Mouse (Mus musculus) adrenal gland, adult 8-10 months (tissue): ENCODE measurements around the gene Ccdc89. TPM values are rescaled to one million over a fixed set of nuclear protein-coding genes. Genes with fewer than 3 reads are reported as not detected.
A peak's percentile ranks its signal among the peaks of the same experiment; 100 is the strongest.

Source experiments
- DNase-seq: peaks from one replicate; pipeline ENCODE4 v3.0.0; 2022
- total RNA-seq, 4 experiments: library from RNA; stranded (reverse); gene quantifications; 2 replicates each; pipeline ENCODE4 v1.2.4; 2022

Gene Ccdc89
- total RNA-seq, 4 experiments from 2014 or later, result 0.35 to 1.1 (median 0.52) TPM

DNA sequence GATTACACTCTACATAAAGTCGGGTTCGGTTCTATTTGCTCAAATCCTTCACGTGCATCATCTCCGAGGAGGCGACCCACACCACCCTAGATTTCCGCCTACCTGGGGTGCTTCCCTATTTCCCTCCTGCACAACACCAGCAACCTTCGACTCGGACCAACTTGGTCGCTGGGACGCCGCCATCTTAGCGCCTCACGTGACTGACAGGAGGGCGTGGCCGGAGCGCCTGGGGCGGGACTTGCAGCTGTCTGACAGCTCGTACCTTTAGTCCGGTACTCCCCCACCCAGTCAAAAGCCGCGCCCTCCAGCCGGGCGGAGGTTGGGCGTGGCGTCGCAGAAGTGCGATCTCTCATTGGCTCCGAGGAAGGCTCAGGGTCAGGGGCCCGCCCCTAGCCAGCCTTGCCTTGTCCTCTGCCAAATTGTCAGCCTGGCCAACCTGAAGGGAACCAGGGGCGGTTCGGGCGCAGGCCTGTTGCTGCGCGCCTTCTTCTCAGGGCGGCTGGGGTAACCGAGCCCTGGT lies 49.5 kb downstream of the Ccdc89 start, which contains the start of gene Tmem126b:
Gene Tmem126b (minus strand): TSS at position 209 of the 520 bp plus-strand sequence.
- peak; percentile 99 for DNase-seq

DNA sequence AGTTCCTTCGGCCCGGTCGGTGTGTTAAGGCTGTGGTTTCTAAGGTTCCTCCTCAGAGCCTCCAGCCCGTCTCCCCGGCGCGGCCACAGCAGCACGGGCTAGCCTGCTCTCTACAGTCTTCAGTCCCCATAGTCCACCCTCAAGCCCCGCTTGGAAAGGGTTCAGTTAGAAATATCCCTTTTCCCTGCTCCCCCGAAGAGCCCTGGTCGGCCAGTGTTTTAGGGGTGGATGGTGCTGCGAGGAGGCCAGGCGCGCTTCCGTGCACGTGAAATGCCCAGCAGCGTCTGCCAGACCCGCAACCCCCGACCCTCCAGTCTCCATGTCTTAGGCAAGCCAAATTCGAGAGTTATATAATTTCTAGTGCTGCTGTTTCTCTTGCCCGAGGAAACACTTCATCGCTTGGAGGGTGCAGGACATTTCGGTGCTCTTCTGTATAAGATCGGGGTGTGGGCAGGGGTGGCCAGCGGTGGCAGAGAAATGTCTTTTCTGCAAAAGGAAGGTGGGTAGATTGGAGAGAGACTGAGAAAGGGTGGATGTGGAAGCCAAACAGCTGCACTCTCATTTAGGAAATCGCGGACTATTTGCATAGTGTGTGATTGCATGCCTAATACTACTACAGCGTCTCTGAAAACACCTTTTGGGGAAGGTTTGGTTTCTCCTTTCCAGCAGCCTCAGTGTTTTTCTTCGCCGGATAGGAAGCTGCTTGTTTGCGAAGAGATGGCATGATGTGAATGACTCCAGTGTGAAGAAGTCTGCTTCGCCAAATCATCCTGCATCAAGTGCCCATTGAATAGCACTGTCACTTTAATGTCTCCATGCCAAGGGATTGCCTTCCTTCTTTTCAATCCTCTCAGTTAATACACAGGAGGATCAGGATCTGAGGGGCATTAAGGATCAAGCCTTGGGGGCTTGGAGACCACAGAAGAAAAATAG lies 50.2 kb downstream of the Ccdc89 start, which contains the start of gene Dlg2:
Gene Dlg2 (plus strand): TSS at position 360 of the 933 bp plus-strand sequence.
- DNase-seq, result peak; percentile 26

Other genes starting within 250 kb of the Ccdc89 start
- not detected for gene Ccdc83, start 160.8 kb upstream of the Ccdc89 start, total RNA-seq
- gene Sytl2, start 124.3 kb upstream of the Ccdc89 start, total RNA-seq, result 1 to 10 TPM; 4.1 to 7.1 (median 6.0) TPM
- 10 to 100 TPM; 71.2 to 96.7 (median 93.8) TPM for gene Crebzf, start 16.2 kb downstream of the Ccdc89 start, total RNA-seq
- gene Tmem126a, start 30.7 kb downstream of the Ccdc89 start, total RNA-seq, result 10 to 100 TPM; 48.3 to 65.2 (median 59.5) TPM
- gene Tmem126b, start 49.4 kb downstream of the Ccdc89 start, total RNA-seq, result 10 to 100 TPM; 23.0 to 27.5 (median 24.6) TPM
- 100 to 1,000 TPM; 134 to 175 (median 151) TPM for gene Dlg2, start 50.1 kb downstream of the Ccdc89 start, total RNA-seq